9 mouse cellular contexts compared by ENCODE assay signal in genomic region chr10:79712499-79713126, GRCm38 (mm10). TPM values are rescaled to one million over a fixed set of nuclear protein-coding genes. Genes with fewer than 3 reads are reported as not detected.
DNase-seq lines count a peak whose midpoint lies in the region; ATAC-seq and TF ChIP-seq lines count a peak whose summit lies in the region.
"Had no signal": no experiment of that assay in that cellular context is flagged by ENCODE, and none has a peak within 500 bp of the region (broad histone marks: within the 10 kb centered on the region; RNA-seq: fewer than 3 reads in every experiment).

No protein-coding gene starts in this region.

- H3K27me3 ChIP-seq in midbrain, embryonic 10.5 days (ENCODE audit: low read depth, poor library complexity, severe bottlenecking) = peaks cover 39% of the 10 kb centered on the region
- H3K27me3 ChIP-seq in midbrain, embryonic 16.5 days (ENCODE audit: control insufficient read depth, insufficient read depth, low read depth, low read length) = peaks cover 12% of the 10 kb centered on the region
- no peaks in the 10 kb centered on the region for H3K27me3 ChIP-seq in cerebellum, adult 2 months (ENCODE audit: control insufficient read depth, insufficient read depth, low read length)
- H3K27me3 ChIP-seq in intestine, embryonic 16.5 days (replicated peaks; ENCODE audit: control insufficient read depth, insufficient read depth, low read length) = peaks cover 29% of the 10 kb centered on the region
- H3K27me3 ChIP-seq in midbrain, postnatal 0 days (ENCODE audit: insufficient read depth, low read length) = no peaks in the 10 kb centered on the region
- H3K27me3 ChIP-seq in stomach, embryonic 14.5 days (ENCODE audit: control insufficient read depth, insufficient read depth, low read length) = peaks cover 24% of the 10 kb centered on the region

- peak; percentile 79 for TF ChIP-seq CTCF in cerebellum, adult 2 months (IDR thresholded peaks at IDR 0.05; ENCODE audit: borderline replicate concordance, insufficient read depth, low read depth, low read length)
- TF ChIP-seq CTCF in midbrain, postnatal 0 days (IDR thresholded peaks at IDR 0.05) = peak; percentile 79

- no peak overlapping the region for H3K4me3 ChIP-seq in midbrain, embryonic 10.5 days
- no peak overlapping the region for H3K4me3 ChIP-seq in midbrain, embryonic 16.5 days (ENCODE audit: low read depth, low read length)
- H3K4me3 ChIP-seq in cerebellum, adult 2 months (replicated peaks; ENCODE audit: insufficient read depth, low read depth, low read length) = no peak overlapping the region
- no peak overlapping the region for H3K4me3 ChIP-seq in intestine, embryonic 16.5 days (ENCODE audit: low read length)
- no peak overlapping the region for H3K4me3 ChIP-seq in midbrain, postnatal 0 days (ENCODE audit: low read depth, low read length)
- H3K4me3 ChIP-seq in stomach, embryonic 14.5 days (ENCODE audit: low read depth, low read length) = no peak overlapping the region
- H3K4me3 ChIP-seq: embryonic facial prominence, embryonic 12.5 days had no signal

- no peak overlapping the region for H3K4me2 ChIP-seq in midbrain, embryonic 16.5 days (ENCODE audit: low read length)
- no peak overlapping the region for H3K4me2 ChIP-seq in intestine, embryonic 16.5 days (ENCODE audit: low read depth, low read length)
- H3K4me2 ChIP-seq in midbrain, postnatal 0 days (ENCODE audit: low read depth, low read length, poor library complexity, severe bottlenecking) = no peak overlapping the region
- H3K4me2 ChIP-seq in stomach, embryonic 14.5 days (replicated peaks; ENCODE audit: low read depth, low read length) = no peak overlapping the region
- H3K4me2 ChIP-seq: embryonic facial prominence, embryonic 12.5 days had no signal

- TF ChIP-seq POLR2A in cerebellum, adult 2 months (IDR thresholded peaks at IDR 0.05; ENCODE audit: borderline replicate concordance, insufficient read depth, low read length) = no peak

- WGBS in midbrain, embryonic 10.5 days = 18% methylated on average over 4 of the region's 6 CpGs
- 20% methylated on average over 4 of the region's 6 CpGs for WGBS in midbrain, embryonic 16.5 days
- WGBS in cerebellum, adult 2 months = 11% methylated on average over 4 of the region's 6 CpGs
- 9% methylated on average over 6 of the region's 6 CpGs for WGBS in intestine, embryonic 16.5 days
- 13% methylated on average over 4 of the region's 6 CpGs for WGBS in midbrain, postnatal 0 days
- WGBS in stomach, embryonic 14.5 days = 14% methylated on average over 5 of the region's 6 CpGs

- H3K9ac ChIP-seq in midbrain, embryonic 16.5 days (ENCODE audit: low read depth, low read length) = no peak overlapping the region
- no peak overlapping the region for H3K9ac ChIP-seq in intestine, embryonic 16.5 days (ENCODE audit: low read depth, low read length)
- no peak overlapping the region for H3K9ac ChIP-seq in midbrain, postnatal 0 days (replicated peaks; ENCODE audit: low read length, poor library complexity, severe bottlenecking)
- no peak overlapping the region for H3K9ac ChIP-seq in stomach, embryonic 14.5 days (replicated peaks; ENCODE audit: low read depth, low read length)
- H3K9ac ChIP-seq: embryonic facial prominence, embryonic 12.5 days had no signal

- H3K4me1 ChIP-seq in midbrain, embryonic 10.5 days = peaks cover 37% of the 10 kb centered on the region
- peaks cover 11% of the 10 kb centered on the region for H3K4me1 ChIP-seq in midbrain, embryonic 16.5 days (ENCODE audit: control insufficient read depth, insufficient read depth, low read length)
- peaks cover 28% of the 10 kb centered on the region for H3K4me1 ChIP-seq in cerebellum, adult 2 months (ENCODE audit: control insufficient read depth, insufficient read depth, low read length)
- peaks cover 28% of the 10 kb centered on the region for H3K4me1 ChIP-seq in intestine, embryonic 16.5 days (ENCODE audit: control insufficient read depth, insufficient read depth, low read length)
- no peaks in the 10 kb centered on the region; the same call in 1 of the 2 replicates for H3K4me1 ChIP-seq in midbrain, postnatal 0 days (ENCODE audit: insufficient read depth, low read length)
- peaks cover 6% of the 10 kb centered on the region; the same call in 1 of the 2 replicates for H3K4me1 ChIP-seq in stomach, embryonic 14.5 days (ENCODE audit: control insufficient read depth, insufficient read depth, low read length)

- ATAC-seq in midbrain, embryonic 16.5 days = no peak
- ATAC-seq in intestine, embryonic 16.5 days = peak; percentile 58
- ATAC-seq in midbrain, postnatal 0 days (ENCODE audit: low FRiP score) = no peak
- ATAC-seq in stomach, embryonic 14.5 days (ENCODE audit: insufficient number of reproducible peaks, insufficient read depth, low FRiP score, low read depth) = peak; percentile 62

- DNase-seq in midbrain, embryonic 10.5 days (ENCODE audit: low spot score) = peak; percentile 82
- peak; percentile 76 to 85 for DNase-seq in cerebellum, adult 2 months
- DNase-seq in frontal cortex, postnatal 25 days (ENCODE audit: low spot score in 2 of 2) = peak; percentile 76 to 77
- peak; percentile 69 to 77 for DNase-seq in left cerebral cortex, postnatal 36 days (ENCODE audit: low spot score in 2 of 2)
- peak; percentile 87 for DNase-seq in midbrain, postnatal 0 days (ENCODE audit: low spot score)

- no peak overlapping the region for H3K27ac ChIP-seq in midbrain, embryonic 10.5 days (replicated peaks)
- no peak overlapping the region for H3K27ac ChIP-seq in midbrain, embryonic 16.5 days (ENCODE audit: low read length)
- no peak overlapping the region; the same call in 1 of the 2 replicates for H3K27ac ChIP-seq in cerebellum, adult 2 months (ENCODE audit: insufficient read depth, low read length)
- H3K27ac ChIP-seq in intestine, embryonic 16.5 days (ENCODE audit: low read length) = no peak overlapping the region
- H3K27ac ChIP-seq in midbrain, postnatal 0 days (ENCODE audit: low read depth, low read length) = no peak overlapping the region
- H3K27ac ChIP-seq in stomach, embryonic 14.5 days (ENCODE audit: low read length) = no peak overlapping the region
- H3K27ac ChIP-seq: embryonic facial prominence, embryonic 12.5 days had no signal

- H3K36me3 ChIP-seq in midbrain, embryonic 10.5 days = peaks cover 55% of the 10 kb centered on the region
- peaks cover 16% of the 10 kb centered on the region; the same call in 1 of the 2 replicates for H3K36me3 ChIP-seq in midbrain, embryonic 16.5 days (ENCODE audit: control insufficient read depth, insufficient read depth, low read length)
- H3K36me3 ChIP-seq in intestine, embryonic 16.5 days (ENCODE audit: control insufficient read depth, insufficient read depth, low read length) = peaks cover 22% of the 10 kb centered on the region; the same call in 1 of the 2 replicates
- peaks cover 33% of the 10 kb centered on the region for H3K36me3 ChIP-seq in midbrain, postnatal 0 days (ENCODE audit: insufficient read depth, low read length)
- peaks cover 36% of the 10 kb centered on the region for H3K36me3 ChIP-seq in stomach, embryonic 14.5 days (ENCODE audit: control insufficient read depth, insufficient read depth, low read length)

- H3K9me3 ChIP-seq in midbrain, embryonic 10.5 days (replicated peaks) = no peaks in the 10 kb centered on the region
- no peaks in the 10 kb centered on the region for H3K9me3 ChIP-seq in midbrain, embryonic 16.5 days (replicated peaks; ENCODE audit: control insufficient read depth, low read length, poor library complexity, severe bottlenecking)
- H3K9me3 ChIP-seq in intestine, embryonic 16.5 days (ENCODE audit: control insufficient read depth, low read length) = no peaks in the 10 kb centered on the region
- no peaks in the 10 kb centered on the region for H3K9me3 ChIP-seq in midbrain, postnatal 0 days (ENCODE audit: low read length)
- H3K9me3 ChIP-seq in stomach, embryonic 14.5 days (ENCODE audit: control insufficient read depth, low read depth, low read length) = no peaks in the 10 kb centered on the region
- H3K9me3 ChIP-seq: embryonic facial prominence, embryonic 12.5 days had no signal

- intact Hi-C loops in left cerebral cortex, postnatal 36 days (cut with DNase I) = no loop called here

RNA-seq across cellular contexts. Expression of gene Hcn2, which starts 3.8 kb away (rescaled TPM):
- polyA plus RNA-seq in midbrain, embryonic 10.5 days (2016; fragmentation: Nextera tagmentation; extraction: Ambion mirVana) = 0.05 TPM in 2 replicates
- polyA plus RNA-seq in midbrain, embryonic 16.5 days (2015; fragmentation: Nextera tagmentation; extraction: Ambion mirVana) = 0.87 and 0.89 TPM in 2 replicates
- polyA plus RNA-seq in cerebellum, adult 2 months (2012; rRNA removed) = 227 and 270 TPM in 2 replicates
- polyA plus RNA-seq in intestine, embryonic 16.5 days (2015; fragmentation: Nextera tagmentation; extraction: Ambion mirVana) = 0.04 TPM in 1 of 2 replicates, not detected in the other
- total RNA-seq in left cerebral cortex, postnatal 36 days (2021) = 100 to 1,000 TPM; 128 to 152 TPM
- 60.9 and 66.1 TPM in 2 replicates for total RNA-seq in midbrain, postnatal 0 days (2014; rRNA removed)
- polyA plus RNA-seq in midbrain, postnatal 0 days (2015; fragmentation: Nextera tagmentation; extraction: Ambion mirVana) = 5.0 TPM in 2 replicates
- 0.10 and 0.25 TPM in 2 replicates for polyA plus RNA-seq in stomach, embryonic 14.5 days (2014; fragmentation: Nextera tagmentation; extraction: Ambion mirVana)

RNA-seq across cellular contexts. Expression of gene Bsg, which starts 8.3 kb away (rescaled TPM):
- 607 and 655 TPM in 2 replicates for polyA plus RNA-seq in midbrain, embryonic 10.5 days (2016; fragmentation: Nextera tagmentation; extraction: Ambion mirVana)
- 844 and 915 TPM in 2 replicates for polyA plus RNA-seq in midbrain, embryonic 16.5 days (2015; fragmentation: Nextera tagmentation; extraction: Ambion mirVana)
- 1,261 and 1,264 TPM in 2 replicates for polyA plus RNA-seq in cerebellum, adult 2 months (2012; rRNA removed)
- 1,158 and 1,189 TPM in 2 replicates for polyA plus RNA-seq in intestine, embryonic 16.5 days (2015; fragmentation: Nextera tagmentation; extraction: Ambion mirVana)
- total RNA-seq in left cerebral cortex, postnatal 36 days (2021) = 100 to 1,000 TPM; 593 to 646 TPM
- 1,054 and 1,082 TPM in 2 replicates for total RNA-seq in midbrain, postnatal 0 days (2014; rRNA removed)
- polyA plus RNA-seq in midbrain, postnatal 0 days (2015; fragmentation: Nextera tagmentation; extraction: Ambion mirVana) = 1,042 and 1,135 TPM in 2 replicates
- 871 and 937 TPM in 2 replicates for polyA plus RNA-seq in stomach, embryonic 14.5 days (2014; fragmentation: Nextera tagmentation; extraction: Ambion mirVana)

RNA-seq across cellular contexts. Expression of gene Gzmm, which starts 23.8 kb away (rescaled TPM):
- polyA plus RNA-seq in midbrain, embryonic 10.5 days (2016; fragmentation: Nextera tagmentation; extraction: Ambion mirVana) = 0.98 and 1.0 TPM in 2 replicates
- 1.6 and 1.8 TPM in 2 replicates for polyA plus RNA-seq in midbrain, embryonic 16.5 days (2015; fragmentation: Nextera tagmentation; extraction: Ambion mirVana)
- polyA plus RNA-seq in cerebellum, adult 2 months (2012; rRNA removed) = 2.3 and 2.8 TPM in 2 replicates
- 0.21 and 0.56 TPM in 2 replicates for polyA plus RNA-seq in intestine, embryonic 16.5 days (2015; fragmentation: Nextera tagmentation; extraction: Ambion mirVana)
- 1 to 10 TPM; 1.8 to 2.0 TPM for total RNA-seq in left cerebral cortex, postnatal 36 days (2021)
- total RNA-seq in midbrain, postnatal 0 days (2014; rRNA removed) = 0.66 and 0.85 TPM in 2 replicates
- polyA plus RNA-seq in midbrain, postnatal 0 days (2015; fragmentation: Nextera tagmentation; extraction: Ambion mirVana) = 1.2 and 1.4 TPM in 2 replicates
- polyA plus RNA-seq in stomach, embryonic 14.5 days (2014; fragmentation: Nextera tagmentation; extraction: Ambion mirVana) = 1.0 and 1.6 TPM in 2 replicates

RNA-seq across cellular contexts. Expression of gene Cdc34, which starts 30.6 kb away (rescaled TPM):
- polyA plus RNA-seq in midbrain, embryonic 10.5 days (2016; fragmentation: Nextera tagmentation; extraction: Ambion mirVana) = 223 and 270 TPM in 2 replicates
- polyA plus RNA-seq in midbrain, embryonic 16.5 days (2015; fragmentation: Nextera tagmentation; extraction: Ambion mirVana) = 73.1 and 81.9 TPM in 2 replicates
- 93.9 and 106 TPM in 2 replicates for polyA plus RNA-seq in cerebellum, adult 2 months (2012; rRNA removed)
- 120 and 128 TPM in 2 replicates for polyA plus RNA-seq in intestine, embryonic 16.5 days (2015; fragmentation: Nextera tagmentation; extraction: Ambion mirVana)
- 10 to 100 TPM; 76.2 to 90.0 TPM for total RNA-seq in left cerebral cortex, postnatal 36 days (2021)
- 65.8 and 99.4 TPM in 2 replicates for total RNA-seq in midbrain, postnatal 0 days (2014; rRNA removed)
- 72.5 and 75.2 TPM in 2 replicates for polyA plus RNA-seq in midbrain, postnatal 0 days (2015; fragmentation: Nextera tagmentation; extraction: Ambion mirVana)
- polyA plus RNA-seq in stomach, embryonic 14.5 days (2014; fragmentation: Nextera tagmentation; extraction: Ambion mirVana) = 88.7 and 93.6 TPM in 2 replicates

RNA-seq across cellular contexts. Expression of gene Polrmt, which starts 33.8 kb away (rescaled TPM):
- polyA plus RNA-seq in midbrain, embryonic 10.5 days (2016; fragmentation: Nextera tagmentation; extraction: Ambion mirVana) = 48.6 and 51.7 TPM in 2 replicates
- 45.3 and 45.9 TPM in 2 replicates for polyA plus RNA-seq in midbrain, embryonic 16.5 days (2015; fragmentation: Nextera tagmentation; extraction: Ambion mirVana)
- 74.7 and 80.4 TPM in 2 replicates for polyA plus RNA-seq in cerebellum, adult 2 months (2012; rRNA removed)
- 38.8 and 40.5 TPM in 2 replicates for polyA plus RNA-seq in intestine, embryonic 16.5 days (2015; fragmentation: Nextera tagmentation; extraction: Ambion mirVana)
- 10 to 100 TPM; 44.9 to 49.7 TPM for total RNA-seq in left cerebral cortex, postnatal 36 days (2021)
- 42.0 and 43.2 TPM in 2 replicates for total RNA-seq in midbrain, postnatal 0 days (2014; rRNA removed)
- polyA plus RNA-seq in midbrain, postnatal 0 days (2015; fragmentation: Nextera tagmentation; extraction: Ambion mirVana) = 32.5 and 37.4 TPM in 2 replicates
- 26.3 and 31.8 TPM in 2 replicates for polyA plus RNA-seq in stomach, embryonic 14.5 days (2014; fragmentation: Nextera tagmentation; extraction: Ambion mirVana)

Comparison
In these comparisons a context has a peak if more than half of its experiments do, and no peak if none do; other contexts are left out.
1. ATAC-seq: peak in intestine, embryonic 16.5 days (single experiment) and stomach, embryonic 14.5 days (single experiment); none in midbrain, embryonic 16.5 days (single experiment) and midbrain, postnatal 0 days (single experiment).
2. RNA of gene Hcn2, which starts 3.8 kb away (polyA plus RNA-seq): 227 to 270 TPM in cerebellum, adult 2 months; 5.0 TPM in midbrain, postnatal 0 days, 0.87 to 0.89 TPM in midbrain, embryonic 16.5 days, 0.10 to 0.25 TPM in stomach, embryonic 14.5 days, 0.05 TPM in midbrain, embryonic 10.5 days and 0.04 TPM in intestine, embryonic 16.5 days; every median in the first group is over 10 times any median in the second.
3. Peak in every context shown above with its lines, with median percentiles within 50 percentile points of each other: DNase-seq.